Mouse (Mus musculus): ENCODE results near the gene Lrmda.
"Not testable (repeated sequence)": the region's sequence is repeated elsewhere in the genome, so short reads cannot be mapped to it uniquely, and the experiment has no call there.

The Lrmda gene

DNA sequence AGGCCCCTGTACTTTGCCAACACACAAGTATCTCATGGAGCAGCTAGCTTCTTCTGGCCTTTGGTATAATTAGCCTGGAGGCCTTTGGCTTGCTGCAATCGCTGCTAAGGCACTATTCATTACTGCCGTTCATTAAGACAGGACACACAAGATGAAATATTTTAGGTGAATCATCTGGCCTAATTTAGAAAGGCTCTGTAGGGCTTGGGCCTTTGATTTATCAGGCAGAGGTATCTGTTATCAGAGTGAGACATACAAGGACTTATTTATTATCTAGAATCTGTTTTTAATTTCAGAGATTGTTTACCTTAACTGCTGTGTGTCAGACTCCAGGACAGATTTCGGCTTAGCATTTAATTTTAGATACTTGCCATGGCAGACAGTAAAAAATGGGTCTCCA lies 511.2 kb downstream of the Lrmda start:
- no peak for DNase-seq

DNA sequence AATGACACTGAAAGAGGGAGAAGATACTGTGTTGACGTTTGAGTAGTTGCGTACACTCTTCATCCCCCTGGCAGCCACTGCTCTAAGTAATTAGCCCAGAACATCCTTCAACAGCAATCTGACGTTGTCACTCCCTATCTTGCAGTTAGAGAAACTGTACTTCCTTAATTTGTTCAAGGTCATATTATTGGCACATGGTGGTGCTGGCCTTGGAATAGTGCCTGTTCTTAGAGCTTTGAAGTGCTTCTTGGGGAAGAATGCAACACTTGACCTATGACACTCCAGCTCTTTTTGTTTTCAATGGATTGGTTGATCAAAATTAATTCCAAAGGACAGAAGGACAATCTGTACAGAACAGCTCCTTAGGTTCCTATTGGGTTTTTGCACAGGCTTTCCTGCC lies 514.0 kb downstream of the Lrmda start:
- no peak for DNase-seq

DNA sequence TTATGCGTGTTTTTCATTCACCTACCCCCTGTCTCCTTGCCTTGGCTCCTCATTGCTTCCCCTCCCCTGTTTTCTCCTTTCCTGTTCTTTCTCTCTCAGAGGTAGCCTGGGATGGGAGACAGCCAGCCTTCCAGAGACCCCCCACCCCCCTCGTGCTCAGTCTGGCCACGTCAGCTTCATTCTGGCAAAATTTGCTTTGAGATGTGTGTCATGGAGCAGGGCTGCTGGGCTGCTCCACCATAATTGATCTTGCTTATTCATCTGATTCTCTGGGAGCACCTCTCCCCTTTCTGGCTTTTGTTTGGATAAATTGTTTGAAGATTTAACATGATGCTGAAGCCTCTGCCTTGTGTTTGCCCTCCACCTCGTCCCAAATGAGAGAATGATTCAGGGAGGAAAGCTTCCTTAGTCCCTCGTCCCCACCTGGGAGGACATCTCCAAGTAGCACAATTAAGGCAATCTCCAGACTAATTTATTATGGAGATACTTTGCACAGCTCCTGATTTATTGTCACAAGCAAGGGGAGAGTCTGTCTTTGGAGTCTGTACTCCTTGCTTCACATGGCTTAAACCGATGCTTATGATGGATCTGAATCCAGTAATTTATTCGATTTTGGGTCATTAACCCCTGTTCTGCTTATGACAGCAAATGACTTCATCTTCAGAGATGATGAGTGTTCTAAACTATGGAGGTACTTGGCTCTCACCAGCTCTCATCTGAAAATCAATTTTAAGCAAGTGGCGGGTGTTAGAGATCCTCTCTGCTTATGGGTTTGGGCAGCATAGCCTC lies 526.6 kb downstream of the Lrmda start:
- DNase-seq = no peak

DNA sequence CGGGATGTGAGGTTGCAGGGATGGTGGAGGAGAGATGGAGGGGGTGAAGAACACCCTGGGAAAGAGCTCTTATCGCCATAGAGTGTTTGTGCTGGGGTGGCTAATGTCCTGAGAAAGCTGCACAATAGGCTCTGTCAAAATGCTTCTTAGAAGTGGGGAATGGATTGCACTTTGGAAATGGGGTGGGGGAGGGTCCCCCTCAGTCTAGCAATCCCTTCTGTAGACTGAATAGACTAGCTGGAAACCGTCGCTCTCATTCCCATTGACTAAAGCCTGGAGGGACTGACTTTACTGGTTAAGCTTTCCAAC lies 527.1 kb downstream of the Lrmda start:
- no peak for DNase-seq

DNA sequence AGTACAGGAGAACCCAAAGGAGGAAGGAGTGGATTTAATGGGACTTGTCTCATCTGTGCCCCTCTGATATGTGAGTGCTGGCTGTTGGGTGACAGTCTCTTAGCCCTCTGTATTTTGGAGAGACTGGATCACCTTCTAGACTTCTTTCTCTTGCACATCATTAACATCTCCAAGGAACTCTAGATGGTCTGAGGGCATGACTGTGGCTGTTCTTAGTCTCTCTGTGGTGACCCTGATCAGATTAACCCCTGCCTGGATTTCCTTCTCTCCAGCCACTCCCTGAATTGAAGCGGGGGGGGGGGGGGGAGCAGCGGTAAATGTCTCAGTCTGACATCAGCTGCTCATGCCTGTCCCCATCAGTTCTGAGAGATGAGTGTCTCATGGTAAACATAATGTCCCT lies 528.8 kb downstream of the Lrmda start:
- DNase-seq = no peak

DNA sequence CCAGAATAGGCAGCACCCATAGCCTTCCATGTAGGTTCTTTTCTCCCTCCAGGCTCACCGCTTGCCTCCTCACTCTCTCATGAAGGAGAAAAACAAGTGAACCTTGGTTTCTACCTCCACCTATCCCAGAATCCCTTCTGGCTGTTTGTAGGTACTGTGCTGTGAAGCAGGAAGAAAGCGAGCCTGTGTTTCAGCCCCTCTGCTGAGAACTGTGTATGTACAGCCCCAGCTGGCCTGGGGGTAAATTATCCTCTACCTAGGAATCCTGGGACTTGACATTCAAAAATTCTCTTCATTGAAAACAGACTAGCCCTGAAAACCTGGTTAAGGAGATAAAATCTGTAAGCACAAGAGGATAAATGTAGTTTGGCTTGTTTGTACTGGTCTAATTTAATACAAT lies 529.7 kb downstream of the Lrmda start:
- peak in 1 of 2 experiments; percentile 14 for DNase-seq

DNA sequence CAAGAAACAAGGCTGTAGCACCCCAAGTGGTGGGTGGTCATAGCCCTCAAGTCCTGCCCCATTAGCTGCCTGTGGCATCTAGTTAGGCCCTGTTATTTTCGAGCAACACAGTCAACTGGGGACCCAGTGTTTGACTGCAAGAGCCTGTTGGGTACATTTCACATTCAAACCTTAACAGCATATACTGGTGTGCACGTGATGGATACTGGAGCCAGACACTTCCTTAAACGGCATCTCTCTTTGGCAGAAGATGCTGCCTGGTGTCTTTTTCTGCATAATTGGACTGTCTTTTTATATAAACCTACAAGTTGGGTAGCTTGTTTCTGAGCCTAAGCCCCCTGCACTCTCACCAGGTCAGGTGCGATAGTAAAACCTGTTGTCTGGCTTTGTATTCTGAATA lies 532.8 kb downstream of the Lrmda start:
- DNase-seq = no peak

DNA sequence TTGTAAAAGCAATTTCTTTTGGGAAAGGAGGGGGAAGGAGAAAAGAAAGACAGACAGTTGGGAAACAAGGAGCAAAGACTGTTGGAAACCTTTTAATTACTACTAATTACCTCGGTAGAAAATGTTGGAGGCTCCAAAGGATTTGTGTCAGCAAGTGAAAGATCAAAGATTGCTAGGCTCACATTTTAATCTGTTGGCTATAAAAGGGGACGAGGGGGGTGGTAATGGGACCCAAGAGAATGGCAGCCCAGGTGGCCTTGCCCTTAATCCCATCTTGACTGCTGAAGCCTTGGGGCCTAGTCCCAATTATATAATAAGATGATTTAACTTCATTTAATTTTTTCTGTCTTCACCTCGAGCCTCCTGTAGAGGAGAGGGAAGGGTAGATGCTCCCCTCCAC lies 533.3 kb downstream of the Lrmda start:
- no peak for DNase-seq

DNA sequence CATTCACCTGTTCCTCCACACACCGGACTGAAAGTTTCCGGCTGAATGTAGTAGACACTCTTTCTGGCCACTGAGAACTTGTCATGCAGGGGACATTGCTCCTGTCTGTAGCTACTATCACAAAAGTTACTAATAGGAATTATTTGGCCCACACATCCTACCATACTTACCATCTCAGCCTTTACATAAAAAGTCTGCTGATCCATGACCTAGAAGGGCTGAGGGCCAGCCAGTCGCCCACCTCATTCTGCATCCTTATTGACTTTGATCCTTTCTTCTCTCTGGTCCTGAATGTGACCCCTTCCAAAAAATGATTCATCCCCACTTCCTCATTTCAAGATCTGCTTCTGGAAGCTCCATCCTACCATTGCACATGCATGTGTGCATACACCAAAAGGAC lies 534.2 kb downstream of the Lrmda start:
- no peak for DNase-seq

DNA sequence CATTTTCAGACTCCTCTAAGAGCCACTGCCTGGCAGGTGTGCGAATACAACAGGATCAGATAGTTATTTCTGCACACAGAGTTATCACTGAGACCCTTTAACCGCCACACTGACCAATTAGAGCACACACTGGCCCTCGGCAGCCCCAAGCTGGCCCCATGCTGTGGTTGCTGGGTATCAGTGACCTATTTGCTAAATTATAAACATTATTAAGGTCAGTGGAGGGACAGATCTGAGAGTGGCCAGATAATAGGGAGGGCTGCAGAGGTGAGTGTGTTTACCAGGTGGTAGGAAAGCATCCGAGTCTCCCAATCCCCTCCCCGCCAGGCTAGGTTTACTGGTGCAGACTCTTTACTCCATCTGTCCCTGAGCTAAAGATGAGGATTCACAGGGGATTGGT lies 553.0 kb downstream of the Lrmda start:
- DNase-seq = no peak

DNA sequence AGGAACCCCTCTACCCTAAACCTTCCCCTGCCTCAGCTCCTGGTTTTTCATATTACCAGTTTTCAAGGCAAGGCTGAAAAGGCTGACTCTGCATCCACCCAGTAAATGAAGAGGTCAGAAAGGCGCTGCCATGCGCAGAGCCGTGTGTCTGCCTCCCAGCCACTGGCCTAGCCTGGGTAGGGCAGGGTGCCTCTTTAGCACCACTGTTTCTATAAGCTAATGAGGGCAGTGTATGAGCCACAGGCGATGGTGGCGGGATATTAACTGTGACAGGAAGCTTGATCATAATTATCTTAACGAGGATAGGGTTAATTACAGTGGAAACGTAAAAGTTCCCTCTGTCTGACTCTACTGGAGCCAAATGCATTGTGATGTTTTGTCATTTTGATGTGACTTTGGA lies 554.1 kb downstream of the Lrmda start:
- DNase-seq = no peak

DNA sequence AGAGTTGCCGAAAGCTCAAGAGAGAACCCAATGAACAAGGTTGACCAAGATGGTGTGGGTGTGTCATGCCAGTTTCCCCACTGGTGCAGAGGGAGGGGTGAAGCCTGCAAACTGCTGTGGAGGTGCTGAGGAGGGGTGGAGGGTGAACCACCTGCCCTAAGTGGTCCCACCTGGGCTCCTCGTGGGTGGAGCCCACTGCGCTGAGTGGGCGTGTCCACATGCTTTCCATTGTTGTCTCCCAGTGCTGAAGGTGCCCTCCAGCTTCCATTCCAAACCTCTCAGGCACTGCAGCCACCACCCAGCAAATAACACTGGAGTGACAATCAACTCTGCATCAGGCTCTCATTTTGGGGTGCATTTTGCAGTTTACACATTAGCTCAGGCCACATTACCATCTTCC lies 554.5 kb downstream of the Lrmda start:
- DNase-seq = no peak

DNA sequence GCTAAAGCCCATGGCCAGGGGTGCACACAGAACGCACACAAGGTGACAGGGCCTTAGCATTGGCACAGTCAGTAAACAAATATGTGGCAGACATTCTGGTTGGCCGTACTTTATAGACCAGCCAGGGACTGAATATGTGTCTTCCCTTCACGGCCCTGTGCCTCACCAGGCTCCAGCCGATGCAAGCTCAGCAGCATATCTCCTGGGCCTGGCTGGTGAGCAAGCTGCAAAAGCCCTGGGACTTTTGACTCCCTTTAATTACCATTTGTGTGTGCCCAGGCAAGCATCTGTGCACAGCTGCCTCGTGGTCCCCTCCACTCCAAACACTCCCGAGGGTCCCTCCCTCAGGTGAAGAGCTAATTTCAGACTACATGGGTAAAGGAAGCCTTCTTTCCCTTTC lies 556.9 kb downstream of the Lrmda start:
- DNase-seq = peak; percentile 31 to 45

DNA sequence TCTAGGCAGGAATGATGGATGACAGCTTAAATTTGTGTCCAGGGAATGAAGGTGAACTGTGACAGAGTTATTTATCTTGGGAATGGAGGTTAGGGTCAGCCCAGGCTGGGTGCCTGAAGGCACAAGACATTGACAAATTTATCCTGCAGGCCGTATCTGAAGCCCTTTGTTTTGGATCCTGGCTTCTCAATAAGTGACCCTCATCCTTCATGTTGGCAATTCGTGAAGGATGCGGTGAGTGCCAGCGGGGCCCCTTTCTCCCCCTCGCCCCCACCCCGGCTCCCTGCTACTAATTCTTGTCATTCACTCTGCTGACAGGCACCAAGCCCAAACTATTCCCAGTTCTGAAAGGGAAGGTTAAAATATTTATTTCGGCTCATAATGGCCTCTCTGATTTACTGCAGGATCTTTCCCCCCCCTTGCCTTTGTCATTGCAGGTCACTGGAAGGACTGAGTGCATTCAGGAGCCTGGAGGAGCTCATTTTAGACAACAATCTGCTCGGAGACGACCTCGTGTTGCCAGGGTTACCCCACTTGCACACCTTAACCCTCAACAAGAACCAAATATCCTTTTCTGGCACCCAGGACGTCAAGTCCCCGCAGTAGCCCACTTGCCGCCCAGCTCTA lies 558.0 kb downstream of the Lrmda start:
- peak in 1 of 2 experiments; percentile 30 for DNase-seq

DNA sequence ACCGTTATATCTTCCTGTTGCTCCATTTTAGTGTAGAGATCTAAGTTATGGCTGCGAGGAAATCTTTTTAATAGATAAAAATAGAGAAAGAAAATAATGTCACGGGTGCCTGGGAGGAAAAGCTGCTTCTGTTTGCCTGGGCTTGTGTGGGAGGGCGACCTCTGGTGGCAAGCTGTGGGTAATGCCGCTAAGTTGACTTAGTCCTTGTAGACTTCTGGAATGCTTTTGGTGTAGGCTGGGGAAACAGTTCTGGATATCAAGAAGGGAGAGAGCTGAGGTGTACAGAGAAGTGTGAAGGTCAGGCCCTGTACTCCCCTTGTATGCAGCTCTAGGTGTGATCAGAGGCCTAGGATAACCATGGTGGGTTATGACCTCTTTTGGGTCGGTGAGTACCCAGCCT lies 558.7 kb downstream of the Lrmda start:
- peak; percentile 88 to 94 for DNase-seq

DNA sequence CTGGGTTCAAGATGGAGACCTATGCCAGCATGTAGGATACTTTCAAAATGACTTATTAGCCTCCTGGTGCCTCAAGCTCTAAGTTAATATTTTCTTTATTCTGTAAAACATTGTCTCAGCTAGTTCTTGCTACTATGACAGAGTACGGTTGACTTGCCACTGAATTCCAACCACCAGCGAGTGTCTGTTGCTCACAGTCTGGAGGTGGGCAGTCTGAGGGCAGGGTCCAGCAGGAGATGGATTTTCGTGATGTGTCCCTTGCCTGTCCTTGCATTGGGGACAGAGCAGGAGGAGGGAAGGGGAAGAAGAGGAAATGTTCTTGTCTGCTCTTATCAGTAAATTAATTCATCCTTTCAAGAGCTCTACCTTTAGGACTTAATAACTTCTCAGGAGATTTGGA lies 559.5 kb downstream of the Lrmda start:
- peak; percentile 66 to 68 for DNase-seq

DNA sequence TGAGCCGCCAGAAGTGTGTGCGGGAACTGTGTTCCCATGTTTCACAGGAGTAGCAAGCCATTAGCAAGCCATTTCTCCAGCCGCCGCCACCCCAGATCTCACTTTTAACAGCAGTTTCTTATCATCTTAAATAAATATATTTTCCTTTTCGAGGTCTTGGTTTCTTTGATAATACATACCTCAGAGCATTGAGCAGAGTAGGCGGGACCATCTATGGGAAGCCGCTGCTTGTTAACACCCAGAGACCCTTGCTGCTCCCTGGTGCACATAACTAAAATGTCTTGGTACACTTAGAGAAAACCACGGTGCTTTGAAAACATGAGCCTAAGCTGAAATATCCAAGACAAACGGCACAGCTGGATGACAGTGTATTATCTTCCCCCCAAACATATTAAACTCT lies 562.6 kb downstream of the Lrmda start:
- DNase-seq = no peak

DNA sequence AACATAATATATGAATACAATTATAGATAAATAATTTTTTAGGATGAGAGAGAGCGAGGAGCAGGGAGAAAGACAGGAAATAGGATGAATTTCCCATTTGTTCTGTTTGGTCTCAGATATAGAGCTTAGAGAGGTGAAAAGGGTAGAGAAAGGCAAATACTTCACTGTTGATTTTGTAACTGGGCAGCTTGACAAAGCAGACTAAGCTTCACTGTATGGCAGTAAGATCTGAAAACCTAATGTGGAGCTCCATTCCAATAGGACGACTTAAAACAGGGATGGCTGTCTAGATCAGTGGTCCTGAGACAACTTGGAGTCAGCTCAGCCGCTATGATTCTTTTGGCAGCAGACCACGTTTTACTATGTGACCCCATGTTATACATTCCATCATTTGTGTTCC lies 566.8 kb downstream of the Lrmda start:
- DNase-seq = no peak

DNA sequence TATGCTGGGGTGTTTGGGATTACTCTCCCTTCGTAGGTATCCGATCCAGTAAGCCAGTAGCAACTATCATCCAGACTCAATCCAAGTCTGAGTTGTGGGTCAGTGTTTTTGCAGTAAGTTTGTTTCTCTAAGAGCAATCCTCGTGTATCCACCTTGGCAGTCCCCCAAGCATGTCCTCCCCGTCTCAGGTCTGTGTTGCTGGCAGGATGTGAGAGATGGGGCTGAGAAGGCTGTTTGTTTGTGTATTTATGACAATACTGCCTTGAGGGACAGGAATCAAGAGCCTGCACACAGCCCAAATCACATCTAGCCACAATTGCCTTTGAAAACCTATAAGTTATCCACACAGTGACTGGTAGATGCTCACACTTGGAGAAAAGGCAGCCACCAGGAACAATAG lies 567.3 kb downstream of the Lrmda start:
- DNase-seq = no peak

DNA sequence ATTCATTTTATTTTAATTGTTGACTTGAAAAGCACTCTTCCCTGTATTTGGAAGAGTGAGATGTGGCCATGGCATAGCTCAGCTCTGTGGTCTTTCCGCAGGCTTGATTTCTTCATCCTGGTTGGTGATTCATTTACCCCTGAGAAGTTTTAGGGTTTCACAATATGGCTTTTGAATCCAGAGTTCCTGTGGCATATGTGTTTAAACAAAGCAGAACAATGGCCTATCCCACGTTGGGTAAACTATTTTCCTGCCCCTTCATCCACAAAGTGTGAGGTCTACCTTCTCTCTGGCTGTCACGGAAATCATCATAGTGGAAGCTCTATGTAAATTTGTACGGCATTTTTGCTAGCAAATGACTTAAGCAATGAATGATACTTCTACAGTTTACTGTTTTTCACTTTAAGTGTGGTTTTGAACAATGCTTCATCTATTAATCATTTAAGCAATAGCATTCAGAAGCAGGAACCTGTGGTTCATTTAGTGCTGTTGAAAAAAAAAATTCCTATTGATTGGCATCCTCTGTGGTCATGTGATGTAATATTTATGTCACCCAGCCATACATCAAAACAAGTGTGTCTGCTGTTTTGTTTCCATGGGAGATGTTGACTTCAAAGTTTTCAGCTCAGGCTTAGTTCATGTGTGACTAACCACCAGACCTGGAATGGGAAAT lies 567.9 kb downstream of the Lrmda start:
- DNase-seq = no peak

DNA sequence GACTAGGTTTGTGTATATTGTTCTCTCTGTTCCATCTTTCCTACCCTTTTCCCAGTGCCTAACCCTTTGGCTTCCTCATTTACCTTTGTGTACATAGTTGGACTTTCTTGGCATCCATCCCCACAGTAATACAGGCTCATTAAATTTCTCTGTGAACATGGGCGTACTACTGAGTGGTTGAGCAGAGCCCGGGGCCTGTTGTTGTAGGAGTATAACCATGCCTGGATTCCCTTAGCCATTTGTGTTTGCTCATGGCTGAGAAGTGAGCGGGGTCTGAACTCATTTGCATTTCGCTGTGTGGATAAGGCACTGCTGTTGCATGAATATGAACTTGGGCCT lies 568.4 kb downstream of the Lrmda start:
- DNase-seq = no peak

DNA sequence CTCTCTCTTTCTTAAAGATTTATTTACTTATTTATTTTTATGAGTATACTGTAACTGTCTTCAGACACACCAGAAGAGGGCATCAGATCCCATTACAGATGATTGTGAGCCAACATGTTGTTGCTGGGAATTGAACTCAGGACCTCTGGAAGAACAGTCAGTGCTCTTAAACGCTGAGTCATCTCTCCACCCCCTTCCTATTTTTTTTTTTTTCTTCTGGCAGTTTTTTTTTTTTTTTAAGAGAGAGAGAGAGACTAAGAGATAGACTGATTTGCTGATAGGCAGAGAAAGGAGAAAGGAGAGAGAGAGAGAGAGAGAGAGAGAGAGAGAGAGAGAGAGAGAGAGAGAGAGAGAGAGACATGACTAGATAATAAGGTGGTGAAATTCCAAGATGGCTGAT lies 568.9 kb downstream of the Lrmda start:
- DNase-seq = not testable (repeated sequence)

DNA sequence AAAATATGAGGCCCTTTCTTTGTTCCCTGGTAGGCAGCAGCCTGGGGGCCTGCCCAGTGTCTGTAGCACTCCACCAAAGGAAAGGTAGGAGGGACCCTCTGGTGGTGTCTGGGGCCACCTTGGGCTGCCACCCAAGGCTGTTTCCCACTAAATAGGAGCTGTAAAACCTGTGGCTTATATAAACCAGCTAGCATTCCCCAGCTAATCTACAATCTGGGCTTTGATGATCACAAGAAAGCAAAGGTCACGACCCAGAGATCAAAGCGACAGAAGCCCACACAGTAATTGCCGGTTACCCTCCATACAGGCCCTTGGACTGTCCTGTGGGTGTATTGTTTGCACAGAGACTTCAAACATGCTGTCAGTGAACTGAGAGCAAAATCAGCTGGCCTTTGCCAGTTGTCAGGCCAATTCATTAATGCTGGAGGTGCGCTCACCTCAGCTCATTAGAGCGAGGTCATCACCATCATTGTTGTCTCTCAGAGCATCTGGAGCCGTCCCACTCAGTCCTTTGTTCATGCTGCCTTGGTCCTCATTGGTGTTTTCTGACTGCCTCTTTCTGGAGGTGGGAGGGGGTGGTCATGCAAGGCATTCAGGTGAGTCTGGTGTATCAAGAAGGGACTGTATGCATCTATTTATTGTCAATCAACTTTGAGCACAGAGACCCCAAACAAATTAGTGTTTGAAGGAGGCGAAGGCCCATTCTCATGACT lies 570.1 kb downstream of the Lrmda start:
- no peak for DNase-seq

DNA sequence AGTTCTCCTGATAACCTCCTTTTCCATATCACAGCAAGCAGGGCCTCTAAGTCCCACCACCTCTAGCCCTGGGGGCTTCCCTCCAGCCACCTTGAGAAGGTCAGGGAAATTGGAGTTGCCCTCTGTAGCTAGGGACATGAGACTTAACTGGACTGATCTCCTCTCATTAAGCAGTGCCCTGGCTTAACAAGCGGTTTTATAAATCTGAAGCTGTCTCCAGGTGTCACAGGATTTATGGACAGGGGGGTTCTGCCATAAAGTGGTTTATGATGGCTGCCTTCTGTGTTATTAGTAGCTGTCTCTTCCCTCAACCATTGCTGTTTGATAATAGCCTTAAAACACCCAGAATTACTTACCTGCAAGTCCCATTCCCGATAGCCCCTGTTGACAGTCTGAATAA lies 571.7 kb downstream of the Lrmda start:
- no peak for DNase-seq
